8 mouse cellular contexts compared by ENCODE assay signal in the genomic region with DNA sequence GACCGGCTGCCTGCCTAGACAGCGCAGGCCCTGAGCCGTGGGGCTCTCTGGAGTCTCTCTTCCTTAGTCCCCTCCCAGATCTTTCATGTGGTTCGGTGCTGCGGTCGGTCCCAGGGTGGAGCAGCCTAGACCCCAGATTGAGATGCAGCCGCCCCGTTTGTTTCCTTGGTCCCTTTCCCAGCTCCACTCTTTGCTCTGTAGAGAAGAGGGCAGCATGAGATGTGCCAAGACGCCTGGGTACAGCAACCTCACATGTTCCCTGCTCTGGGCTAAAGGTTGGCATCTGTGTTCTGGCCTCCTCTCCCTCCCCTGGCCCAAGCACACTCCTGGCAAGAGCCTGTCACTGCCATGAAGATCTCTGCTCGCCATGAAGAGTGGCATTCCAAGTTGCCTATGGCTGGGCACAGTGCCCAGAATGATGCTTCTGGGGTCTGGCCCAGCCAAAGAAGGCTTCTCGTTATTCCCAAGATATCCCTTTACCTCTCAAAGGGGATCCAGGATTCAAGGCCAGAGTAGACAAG. TPM values are rescaled to one million over a fixed set of nuclear protein-coding genes. Genes with fewer than 3 reads are reported as not detected.
DNase-seq lines count a peak whose midpoint lies in the region; ATAC-seq lines count a peak whose summit lies in the region.

No protein-coding gene starts in this region.

- H3K4me3 ChIP-seq in heart, embryonic 10.5 days = no peak overlapping the region
- no peak overlapping the region for H3K4me3 ChIP-seq in heart, embryonic 13.5 days
- H3K4me3 ChIP-seq in liver, embryonic 12.5 days = no peak overlapping the region

- peak overlapping the region; percentile 78 for H3K27ac ChIP-seq in heart, embryonic 10.5 days
- peak overlapping the region; percentile 80 for H3K27ac ChIP-seq in heart, embryonic 13.5 days (replicated peaks)
- peak overlapping the region; percentile 28; the same call in 1 of the 2 replicates for H3K27ac ChIP-seq in liver, embryonic 12.5 days

- no peak for DNase-seq in heart, embryonic 10.5 days (ENCODE audit: low spot score)
- no peak for DNase-seq in heart, adult 8-10 months (ENCODE audit: low spot score)
- peak; percentile 32 for DNase-seq in T-cell, adult 2 months (ENCODE audit: low spot score)
- no peak for DNase-seq in spleen, postnatal 14 days (ENCODE audit: low spot score in 2 of 2)
- no peak for DNase-seq in left cerebral cortex, adult 11 months (ENCODE audit: low spot score)
- no peak for DNase-seq in layer of hippocampus, adult 11-12 months (ENCODE audit: low spot score)

- no peak for ATAC-seq in heart, embryonic 13.5 days (ENCODE audit: extremely low read depth, insufficient number of reproducible peaks, low FRiP score, low TSS enrichment)
- ATAC-seq in liver, embryonic 12.5 days = no peak

- H3K4me1 ChIP-seq in heart, embryonic 10.5 days = peaks cover 87% of the 10 kb centered on the region
- H3K4me1 ChIP-seq in heart, embryonic 13.5 days = peaks cover 79% of the 10 kb centered on the region
- peaks cover 56% of the 10 kb centered on the region for H3K4me1 ChIP-seq in liver, embryonic 12.5 days

- H3K27me3 ChIP-seq in heart, embryonic 10.5 days (ENCODE audit: insufficient read depth, poor library complexity, severe bottlenecking) = no peaks in the 10 kb centered on the region
- H3K27me3 ChIP-seq in heart, embryonic 13.5 days (replicated peaks) = no peaks in the 10 kb centered on the region
- peaks cover 50% of the 10 kb centered on the region for H3K27me3 ChIP-seq in liver, embryonic 12.5 days (replicated peaks)

- H3K9me3 ChIP-seq in heart, embryonic 10.5 days = no peaks in the 10 kb centered on the region
- no peaks in the 10 kb centered on the region for H3K9me3 ChIP-seq in heart, embryonic 13.5 days
- no peaks in the 10 kb centered on the region for H3K9me3 ChIP-seq in liver, embryonic 12.5 days (replicated peaks)

- H3K4me2 ChIP-seq in heart, embryonic 13.5 days = no peak overlapping the region
- H3K4me2 ChIP-seq in liver, embryonic 12.5 days = no peak overlapping the region

- WGBS in heart, embryonic 10.5 days = 53% methylated on average over 11 of the region's 11 CpGs
- 54% methylated on average over 11 of the region's 11 CpGs for WGBS in heart, embryonic 13.5 days
- WGBS in liver, embryonic 12.5 days (ENCODE audit: insufficient replicate concordance) = 43% methylated on average over 11 of the region's 11 CpGs

- H3K9ac ChIP-seq in heart, embryonic 13.5 days = peak overlapping the region; percentile 55
- H3K9ac ChIP-seq in liver, embryonic 12.5 days = no peak overlapping the region

- 0 out of 2 replicates have a peak, but pooled peaks cover 11% of the 10 kb centered on the region for H3K36me3 ChIP-seq in heart, embryonic 10.5 days
- peaks cover 10% of the 10 kb centered on the region; the same call in 1 of the 2 replicates for H3K36me3 ChIP-seq in heart, embryonic 13.5 days
- H3K36me3 ChIP-seq in liver, embryonic 12.5 days = no peaks in the 10 kb centered on the region

RNA-seq across cellular contexts. Expression of a gene that starts 11.4 kb away (rescaled TPM):
- 29.1 and 34.7 TPM in 2 replicates for polyA plus RNA-seq in heart, embryonic 10.5 days (2016; fragmentation: Nextera tagmentation; extraction: Ambion mirVana)
- total RNA-seq in heart, adult 8-10 months (2022) = 100 to 1,000 TPM; 108 to 146 (median 128) TPM
- 20.2 and 24.4 TPM in 2 replicates for polyA plus RNA-seq in heart, embryonic 13.5 days (2015; fragmentation: Nextera tagmentation; extraction: Ambion mirVana)
- 5.2 and 6.5 TPM in 2 replicates for polyA plus RNA-seq in liver, embryonic 12.5 days (2016; fragmentation: Nextera tagmentation; extraction: Ambion mirVana)

RNA-seq across cellular contexts. Expression of a gene that starts 44.1 kb away (rescaled TPM):
- polyA plus RNA-seq in heart, embryonic 10.5 days (2016; fragmentation: Nextera tagmentation; extraction: Ambion mirVana) = 159 and 167 TPM in 2 replicates
- 10 to 100 TPM; 79.7 to 89.3 (median 80.9) TPM for total RNA-seq in heart, adult 8-10 months (2022)
- polyA plus RNA-seq in heart, embryonic 13.5 days (2015; fragmentation: Nextera tagmentation; extraction: Ambion mirVana) = 114 and 119 TPM in 2 replicates
- polyA plus RNA-seq in liver, embryonic 12.5 days (2016; fragmentation: Nextera tagmentation; extraction: Ambion mirVana) = 127 TPM in 2 replicates

RNA-seq across cellular contexts. Expression of a gene that starts 44.1 kb away (rescaled TPM):
- polyA plus RNA-seq in heart, embryonic 10.5 days (2016; fragmentation: Nextera tagmentation; extraction: Ambion mirVana) = 77.2 and 84.8 TPM in 2 replicates
- 10 to 100 TPM; 19.1 to 35.6 (median 22.8) TPM for total RNA-seq in heart, adult 8-10 months (2022)
- 65.7 and 68.6 TPM in 2 replicates for polyA plus RNA-seq in heart, embryonic 13.5 days (2015; fragmentation: Nextera tagmentation; extraction: Ambion mirVana)
- polyA plus RNA-seq in liver, embryonic 12.5 days (2016; fragmentation: Nextera tagmentation; extraction: Ambion mirVana) = 24.3 and 24.7 TPM in 2 replicates

RNA-seq across cellular contexts. Expression of a gene that starts 50.5 kb away (rescaled TPM):
- not detected in 2 replicates for polyA plus RNA-seq in heart, embryonic 10.5 days (2016; fragmentation: Nextera tagmentation; extraction: Ambion mirVana)
- not detected for total RNA-seq in heart, adult 8-10 months (2022)
- not detected in 2 replicates for polyA plus RNA-seq in heart, embryonic 13.5 days (2015; fragmentation: Nextera tagmentation; extraction: Ambion mirVana)
- polyA plus RNA-seq in liver, embryonic 12.5 days (2016; fragmentation: Nextera tagmentation; extraction: Ambion mirVana) = not detected in 2 replicates

Comparison
In these comparisons a context has a peak if more than half of its experiments do, and no peak if none do; other contexts are left out.
1. H3K27ac ChIP-seq: peak in every context shown above with its lines; median percentile 80 in heart, embryonic 13.5 days; 78 in heart, embryonic 10.5 days; 28 in liver, embryonic 12.5 days.